Mouse (Mus musculus) limb, embryonic 10.5 days (tissue): Measurements from ENCODE around the gene Slc38a10. TPM values are rescaled to one million over a fixed set of nuclear protein-coding genes. Genes with fewer than 3 reads are reported as not detected.

ENCODE experiments used
- DNase-seq: peaks from one replicate; pipeline ENCODE4 v3.0.0-alpha.2; 2017; ENCODE audit warnings: low spot score
- H3K27ac ChIP-seq: fragments of 300-500 bp; sonication (generic); 2 replicates; pipeline ENCODE4 v1.5.1; 2016; ENCODE audit warnings: mild to moderate bottlenecking
- H3K27me3 ChIP-seq: fragments of 300-500 bp; sonication (generic); 2 replicates; pipeline ENCODE4 v1.6.1; 2016; ENCODE audit warnings: low read depth, mild to moderate bottlenecking; ENCODE audit not compliant: poor library complexity, severe bottlenecking
- H3K36me3 ChIP-seq: fragments of 300-500 bp; sonication (generic); 2 replicates; pipeline ENCODE4 v1.6.1; 2016; ENCODE audit warnings: mild to moderate bottlenecking, moderate library complexity
- H3K4me1 ChIP-seq: fragments of 300-500 bp; sonication (generic); 2 replicates; pipeline ENCODE4 v1.6.1; 2016
- H3K4me3 ChIP-seq: fragments of 300-500 bp; sonication (generic); 2 replicates; pipeline ENCODE4 v1.5.1; 2016; ENCODE audit warnings: mild to moderate bottlenecking, moderate library complexity
- H3K9me3 ChIP-seq: fragments of 300-500 bp; sonication (generic); replicated peaks from 2 replicates; pipeline ENCODE4 v1.6.1; 2016; ENCODE audit warnings: mild to moderate bottlenecking
- WGBS: fragments of 180-500 bp; shearing (Covaris S2); methylation state at CpG from one replicate; pipeline ENCODE4 v1.1.7; 2016; 5-methylcytosine and 5-hydroxymethylcytosine counted together
- polyA plus RNA-seq: library from polyadenylated mRNA; unstranded; fragments of >200 nt; fragmentation: Nextera tagmentation; extraction: Ambion mirVana; gene quantifications from 2 replicates; pipeline ENCODE4 v1.2.1, GENCODE M21; 2016

Slc38a10 gene
- polyA plus RNA-seq, 1 experiment from 2014 or later, result 99.6 TPM

- H3K4me3 ChIP-seq, result no peak overlapping the region
- WGBS, result 68% methylated on average over 12 of the region's 12 CpGs
- H3K27ac ChIP-seq, result peak overlapping the region; percentile 11; the same call in 1 of the 2 replicates
- H3K27me3 ChIP-seq, result no peaks in the 10 kb centered on the region
- no peaks in the 10 kb centered on the region for H3K9me3 ChIP-seq
- H3K4me1 ChIP-seq, result peaks cover 56% of the 10 kb centered on the region
- H3K36me3 ChIP-seq, result peaks cover 98% of the 10 kb centered on the region
- no peak for DNase-seq
Observed at GRCm38 (mm10) chr11:120071065-120071464, 80.1 kb downstream of the Slc38a10 start.

GRCm38 (mm10) chr11:120070286-120070930 lies 80.7 kb downstream of the Slc38a10 start:
- no peaks in the 10 kb centered on the region for H3K27me3 ChIP-seq
- 0 out of 2 replicates have a peak overlapping the region, but pooled peaks have one; percentile 11 for H3K27ac ChIP-seq
- DNase-seq, result no peak
- H3K9me3 ChIP-seq, result no peaks in the 10 kb centered on the region
- H3K4me3 ChIP-seq, result no peak overlapping the region
- peaks cover 53% of the 10 kb centered on the region for H3K4me1 ChIP-seq
- 89% methylated on average over 27 of the region's 27 CpGs for WGBS
- H3K36me3 ChIP-seq, result peaks cover 98% of the 10 kb centered on the region

GRCm38 (mm10) chr11:120069261-120069660 lies 81.9 kb downstream of the Slc38a10 start:
- Histone ChIP-seq H3K4me1 (peaks cover 46% of the 10 kb centered on the region), H3K9me3 (no peaks in the 10 kb centered on the region), H3K4me3 (no peak overlapping the region), H3K36me3 (peaks cover 98% of the 10 kb centered on the region), H3K27ac (0 out of 2 replicates have a peak overlapping the region, but pooled peaks have one; percentile 28), H3K27me3 (no peaks in the 10 kb centered on the region)
- DNase-seq, result peak; percentile 53
- WGBS, result 38% methylated on average over 11 of the region's 11 CpGs

- Histone ChIP-seq H3K27me3 (no peaks in the 10 kb centered on the region), H3K9me3 (no peaks in the 10 kb centered on the region), H3K27ac (peak overlapping the region; percentile 43; the same call in 1 of the 2 replicates), H3K36me3 (peaks cover 97% of the 10 kb centered on the region), H3K4me1 (peaks cover 46% of the 10 kb centered on the region), H3K4me3 (no peak overlapping the region)
- 60% methylated on average over 17 of the region's 17 CpGs for WGBS
- DNase-seq, result no peak
Observed at GRCm38 (mm10) chr11:120067834-120068233, 83.3 kb downstream of the Slc38a10 start.

- Histone ChIP-seq H3K36me3 (peaks cover 72% of the 10 kb centered on the region), H3K27me3 (no peaks in the 10 kb centered on the region), H3K27ac (no peak overlapping the region), H3K4me1 (peaks cover 25% of the 10 kb centered on the region), H3K9me3 (no peaks in the 10 kb centered on the region), H3K4me3 (no peak overlapping the region)
- DNase-seq, result peak; percentile 69
- 34% methylated on average over 10 of the region's 10 CpGs for WGBS
Observed at GRCm38 (mm10) chr11:120065291-120065690, 85.9 kb downstream of the Slc38a10 start.

- Histone ChIP-seq H3K9me3 (no peaks in the 10 kb centered on the region), H3K4me1 (peaks cover 25% of the 10 kb centered on the region), H3K36me3 (peaks cover 65% of the 10 kb centered on the region), H3K27me3 (no peaks in the 10 kb centered on the region), H3K4me3 (no peak overlapping the region), H3K27ac (no peak overlapping the region)
- 93% methylated on average over 11 of the region's 11 CpGs for WGBS
- no peak for DNase-seq
Observed at GRCm38 (mm10) chr11:120064668-120065040, 86.5 kb downstream of the Slc38a10 start.

GRCm38 (mm10) chr11:120064006-120064667 lies 87.0 kb downstream of the Slc38a10 start:
- Histone ChIP-seq H3K36me3 (peaks cover 60% of the 10 kb centered on the region), H3K4me3 (no peak overlapping the region), H3K27me3 (no peaks in the 10 kb centered on the region), H3K9me3 (no peaks in the 10 kb centered on the region), H3K4me1 (peaks cover 23% of the 10 kb centered on the region), H3K27ac (no peak overlapping the region)
- DNase-seq, result no peak
- WGBS, result 89% methylated on average over 12 of the region's 13 CpGs

- no peak for DNase-seq
- no peak overlapping the region for H3K4me3 ChIP-seq
- no peaks in the 10 kb centered on the region for H3K9me3 ChIP-seq
- no peak overlapping the region for H3K27ac ChIP-seq
- H3K36me3 ChIP-seq, result peaks cover 54% of the 10 kb centered on the region
- H3K27me3 ChIP-seq, result no peaks in the 10 kb centered on the region
- WGBS, result 89% methylated on average over 5 of the region's 5 CpGs
- H3K4me1 ChIP-seq, result peaks cover 23% of the 10 kb centered on the region
Observed at GRCm38 (mm10) chr11:120063326-120063725, 87.8 kb downstream of the Slc38a10 start.

GRCm38 (mm10) chr11:120060634-120061033 lies 90.5 kb downstream of the Slc38a10 start:
- Histone ChIP-seq H3K27ac (no peak overlapping the region), H3K9me3 (no peaks in the 10 kb centered on the region), H3K4me3 (no peak overlapping the region), H3K36me3 (peaks cover 27% of the 10 kb centered on the region), H3K4me1 (0 out of 2 replicates have a peak, but pooled peaks cover 9% of the 10 kb centered on the region), H3K27me3 (no peaks in the 10 kb centered on the region)
- 87% methylated on average over 8 of the region's 8 CpGs for WGBS
- no peak for DNase-seq

GRCm38 (mm10) chr11:120055953-120056732 lies 95.0 kb downstream of the Slc38a10 start:
- no peak for DNase-seq
- H3K27ac ChIP-seq, result no peak overlapping the region
- H3K36me3 ChIP-seq, result no peaks in the 10 kb centered on the region
- H3K4me1 ChIP-seq, result peaks cover 13% of the 10 kb centered on the region; the same call in 1 of the 2 replicates
- H3K27me3 ChIP-seq, result peaks cover 4% of the 10 kb centered on the region; the same call in 1 of the 2 replicates
- WGBS, result 87% methylated on average over 12 of the region's 12 CpGs
- H3K9me3 ChIP-seq, result no peaks in the 10 kb centered on the region
- no peak overlapping the region for H3K4me3 ChIP-seq
